ENCODE assay signal across 8 mouse cellular contexts in the genomic region with DNA sequence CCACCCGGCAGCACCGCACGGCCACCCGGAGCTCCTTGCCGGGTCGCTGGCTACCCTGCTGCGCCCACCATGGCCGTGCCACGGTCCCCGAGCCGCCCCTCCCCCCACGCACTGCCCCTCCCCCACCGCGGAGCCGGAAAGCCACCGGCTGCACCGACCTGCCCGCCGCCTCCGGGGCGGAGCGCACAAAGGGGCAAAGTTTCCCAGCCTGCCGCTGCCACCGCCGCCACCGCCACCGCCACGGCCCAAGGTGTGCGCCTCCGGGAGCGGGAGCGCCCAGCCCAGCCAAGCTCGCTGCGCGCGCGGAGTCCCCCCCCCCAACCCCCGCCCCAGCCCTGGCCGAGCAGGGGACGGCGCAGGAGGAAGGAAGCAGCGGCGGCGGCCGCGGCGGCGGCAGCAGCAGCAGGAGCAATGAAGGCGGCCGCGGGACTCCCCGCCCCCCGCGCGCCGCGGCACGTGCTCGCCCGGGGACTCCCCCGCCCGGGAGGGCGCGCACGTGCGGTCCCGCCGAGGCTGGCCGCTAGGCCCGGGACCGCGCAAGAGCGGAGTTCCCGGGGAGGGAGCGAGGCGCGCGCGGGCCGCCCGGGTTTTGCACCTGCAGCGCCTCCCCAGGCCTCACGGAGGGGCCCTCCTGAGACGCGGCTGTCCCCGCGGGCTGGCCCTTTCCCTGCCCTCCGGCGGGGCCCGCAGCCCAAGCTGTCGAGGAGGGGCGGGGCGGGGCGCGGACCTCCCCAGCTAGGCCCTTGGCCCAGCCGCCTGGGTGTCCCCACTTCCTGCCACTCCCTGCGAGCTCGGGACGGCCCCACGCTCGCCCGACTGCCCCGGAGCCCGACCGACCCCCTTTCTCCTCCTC. TPM values are rescaled to one million over a fixed set of nuclear protein-coding genes. Genes with fewer than 3 reads are reported as not detected.
DNase-seq lines count a peak whose midpoint lies in the region; ATAC-seq and TF ChIP-seq lines count a peak whose summit lies in the region.

No protein-coding gene starts in this region.

- no peaks in the 10 kb centered on the region for H3K36me3 ChIP-seq in embryonic facial prominence, embryonic 15.5 days
- 0 out of 2 replicates have a peak, but pooled peaks cover 7% of the 10 kb centered on the region for H3K36me3 ChIP-seq in heart, embryonic 12.5 days
- 0 out of 2 replicates have a peak, but pooled peaks cover 3% of the 10 kb centered on the region for H3K36me3 ChIP-seq in kidney, embryonic 15.5 days
- H3K36me3 ChIP-seq in lung, embryonic 15.5 days, result no peaks in the 10 kb centered on the region
- H3K36me3 ChIP-seq in neural tube, embryonic 15.5 days, result no peaks in the 10 kb centered on the region
- no peaks in the 10 kb centered on the region for H3K36me3 ChIP-seq in thymus, adult 2 months (ENCODE audit: control insufficient read depth, insufficient read depth, low read length)

- 0 out of 2 replicates have a peak, but pooled peaks have one; percentile 34 for TF ChIP-seq CTCF in thymus, adult 2 months (IDR thresholded peaks at IDR 0.05; ENCODE audit: borderline replicate concordance, control insufficient read depth, extremely low read depth, insufficient read depth, low read length, poor library complexity)

- peak; percentile 41; the same call in 1 of the 2 replicates for TF ChIP-seq POLR2A in thymus, adult 2 months (IDR thresholded peaks at IDR 0.05; ENCODE audit: control insufficient read depth, extremely low read depth, insufficient read depth, low read length, poor library complexity)

- no peaks in the 10 kb centered on the region for H3K9me3 ChIP-seq in embryonic facial prominence, embryonic 15.5 days (replicated peaks)
- no peaks in the 10 kb centered on the region for H3K9me3 ChIP-seq in heart, embryonic 12.5 days (replicated peaks)
- H3K9me3 ChIP-seq in kidney, embryonic 15.5 days (replicated peaks), result no peaks in the 10 kb centered on the region
- no peaks in the 10 kb centered on the region for H3K9me3 ChIP-seq in lung, embryonic 15.5 days
- no peaks in the 10 kb centered on the region for H3K9me3 ChIP-seq in neural tube, embryonic 15.5 days (replicated peaks)

- peak overlapping the region; percentile 82 for H3K4me3 ChIP-seq in embryonic facial prominence, embryonic 15.5 days (replicated peaks)
- H3K4me3 ChIP-seq in heart, embryonic 12.5 days, result peak overlapping the region; percentile 77
- H3K4me3 ChIP-seq in kidney, embryonic 15.5 days (replicated peaks), result peak overlapping the region; percentile 85
- peak overlapping the region; percentile 76 for H3K4me3 ChIP-seq in lung, embryonic 15.5 days
- peak overlapping the region; percentile 78 for H3K4me3 ChIP-seq in neural tube, embryonic 15.5 days (replicated peaks)
- H3K4me3 ChIP-seq in thymus, adult 2 months (ENCODE audit: control insufficient read depth, insufficient read depth, low read length), result peak overlapping the region; percentile 62

- DNase-seq in CD4-positive helper T cell, adult 2 months (ENCODE audit: low read depth, low spot score), result peak; percentile 89
- DNase-seq in adrenal gland, postnatal 14 days, result peak; percentile 90
- DNase-seq in thymus, adult 2 months, result peak; percentile 79

- under 1% methylated on average over 95 of the region's 105 CpGs for WGBS in embryonic facial prominence, embryonic 15.5 days
- WGBS in heart, embryonic 12.5 days, result under 1% methylated on average over 77 of the region's 105 CpGs
- under 1% methylated on average over 51 of the region's 105 CpGs for WGBS in kidney, embryonic 15.5 days
- WGBS in lung, embryonic 15.5 days, result 1% methylated on average over 79 of the region's 105 CpGs
- 0% methylated on average over 52 of the region's 105 CpGs for WGBS in neural tube, embryonic 15.5 days
- WGBS in thymus, adult 2 months, result under 1% methylated on average over 93 of the region's 105 CpGs

- H3K4me1 ChIP-seq in embryonic facial prominence, embryonic 15.5 days, result peaks cover 68% of the 10 kb centered on the region
- H3K4me1 ChIP-seq in heart, embryonic 12.5 days (replicated peaks), result peaks cover 74% of the 10 kb centered on the region
- H3K4me1 ChIP-seq in kidney, embryonic 15.5 days, result peaks cover 65% of the 10 kb centered on the region
- H3K4me1 ChIP-seq in lung, embryonic 15.5 days, result peaks cover 57% of the 10 kb centered on the region
- peaks cover 53% of the 10 kb centered on the region for H3K4me1 ChIP-seq in neural tube, embryonic 15.5 days
- H3K4me1 ChIP-seq in thymus, adult 2 months (replicated peaks; ENCODE audit: control insufficient read depth, insufficient read depth, low read length), result peaks cover 40% of the 10 kb centered on the region

- peak overlapping the region; percentile 90 for H3K27ac ChIP-seq in embryonic facial prominence, embryonic 15.5 days (replicated peaks)
- peak overlapping the region; percentile 91 for H3K27ac ChIP-seq in heart, embryonic 12.5 days (ENCODE audit: poor library complexity, severe bottlenecking)
- H3K27ac ChIP-seq in kidney, embryonic 15.5 days, result peak overlapping the region; percentile 96
- H3K27ac ChIP-seq in lung, embryonic 15.5 days, result peak overlapping the region; percentile 97
- H3K27ac ChIP-seq in neural tube, embryonic 15.5 days (replicated peaks), result peak overlapping the region; percentile 93
- peak overlapping the region; percentile 16; the same call in 1 of the 2 replicates for H3K27ac ChIP-seq in thymus, adult 2 months (ENCODE audit: control insufficient read depth, insufficient read depth, low read length)

- ATAC-seq in embryonic facial prominence, embryonic 15.5 days (ENCODE audit: insufficient number of reproducible peaks, low FRiP score, low TSS enrichment, low read depth), result peak; percentile 75
- peak; percentile 77 for ATAC-seq in heart, embryonic 12.5 days (ENCODE audit: insufficient number of reproducible peaks, low FRiP score)
- peak; percentile 77 for ATAC-seq in kidney, embryonic 15.5 days (replicated peaks; ENCODE audit: low FRiP score)
- ATAC-seq in lung, embryonic 15.5 days (ENCODE audit: borderline replicate concordance, extremely low read depth, low FRiP score, low TSS enrichment), result peak; percentile 77
- ATAC-seq in neural tube, embryonic 15.5 days (ENCODE audit: low FRiP score), result peak; percentile 79

- H3K4me2 ChIP-seq in embryonic facial prominence, embryonic 15.5 days (replicated peaks), result peak overlapping the region; percentile 92
- H3K4me2 ChIP-seq in heart, embryonic 12.5 days, result peak overlapping the region; percentile 79
- peak overlapping the region; percentile 87 for H3K4me2 ChIP-seq in kidney, embryonic 15.5 days
- H3K4me2 ChIP-seq in lung, embryonic 15.5 days, result peak overlapping the region; percentile 91
- H3K4me2 ChIP-seq in neural tube, embryonic 15.5 days, result peak overlapping the region; percentile 94

- H3K9ac ChIP-seq in embryonic facial prominence, embryonic 15.5 days, result peak overlapping the region; percentile 76
- peak overlapping the region; percentile 86 for H3K9ac ChIP-seq in heart, embryonic 12.5 days
- H3K9ac ChIP-seq in kidney, embryonic 15.5 days, result peak overlapping the region; percentile 82
- peak overlapping the region; percentile 89 for H3K9ac ChIP-seq in lung, embryonic 15.5 days
- H3K9ac ChIP-seq in neural tube, embryonic 15.5 days (replicated peaks), result peak overlapping the region; percentile 91

- no peaks in the 10 kb centered on the region for H3K27me3 ChIP-seq in embryonic facial prominence, embryonic 15.5 days
- no peaks in the 10 kb centered on the region for H3K27me3 ChIP-seq in heart, embryonic 12.5 days (replicated peaks)
- H3K27me3 ChIP-seq in kidney, embryonic 15.5 days, result no peaks in the 10 kb centered on the region
- no peaks in the 10 kb centered on the region for H3K27me3 ChIP-seq in lung, embryonic 15.5 days
- H3K27me3 ChIP-seq in neural tube, embryonic 15.5 days (replicated peaks), result no peaks in the 10 kb centered on the region
- H3K27me3 ChIP-seq in thymus, adult 2 months (ENCODE audit: control insufficient read depth, insufficient read depth, low read length), result no peaks in the 10 kb centered on the region

RNA-seq across cellular contexts. Expression of a gene that starts 2.5 kb away (rescaled TPM):
- total RNA-seq in adrenal gland, postnatal 14 days (2021), result 49.9 and 61.8 TPM in 2 replicates
- 63.1 and 66.1 TPM in 2 replicates for polyA plus RNA-seq in embryonic facial prominence, embryonic 15.5 days (2015; fragmentation: Nextera tagmentation; extraction: Ambion mirVana)
- 31.3 and 33.6 TPM in 2 replicates for polyA plus RNA-seq in heart, embryonic 12.5 days (2016; fragmentation: Nextera tagmentation; extraction: Ambion mirVana)
- 51.0 and 51.4 TPM in 2 replicates for polyA plus RNA-seq in kidney, embryonic 15.5 days (2015; fragmentation: Nextera tagmentation; extraction: Ambion mirVana)
- polyA plus RNA-seq in lung, embryonic 15.5 days (2015; fragmentation: Nextera tagmentation; extraction: Ambion mirVana), result 36.1 and 37.1 TPM in 2 replicates
- 57.9 and 58.9 TPM in 2 replicates for polyA plus RNA-seq in neural tube, embryonic 15.5 days (2015; fragmentation: Nextera tagmentation; extraction: Ambion mirVana)
- 32.6 and 43.3 TPM in 2 replicates for polyA plus RNA-seq in thymus, adult 2 months (2012; rRNA removed)

RNA-seq across cellular contexts. Expression of a gene that starts 50.4 kb away (rescaled TPM):
- 45.2 and 46.6 TPM in 2 replicates for total RNA-seq in adrenal gland, postnatal 14 days (2021)
- 81.0 and 90.4 TPM in 2 replicates for polyA plus RNA-seq in embryonic facial prominence, embryonic 15.5 days (2015; fragmentation: Nextera tagmentation; extraction: Ambion mirVana)
- polyA plus RNA-seq in heart, embryonic 12.5 days (2016; fragmentation: Nextera tagmentation; extraction: Ambion mirVana), result 46.5 and 52.5 TPM in 2 replicates
- polyA plus RNA-seq in kidney, embryonic 15.5 days (2015; fragmentation: Nextera tagmentation; extraction: Ambion mirVana), result 75.6 and 83.8 TPM in 2 replicates
- 78.5 and 80.3 TPM in 2 replicates for polyA plus RNA-seq in lung, embryonic 15.5 days (2015; fragmentation: Nextera tagmentation; extraction: Ambion mirVana)
- 74.3 and 74.4 TPM in 2 replicates for polyA plus RNA-seq in neural tube, embryonic 15.5 days (2015; fragmentation: Nextera tagmentation; extraction: Ambion mirVana)
- 52.1 and 65.4 TPM in 2 replicates for polyA plus RNA-seq in thymus, adult 2 months (2012; rRNA removed)

Comparison
In these comparisons a context has a peak if more than half of its experiments do, and no peak if none do; other contexts are left out.
1. Peak in every context shown above with its lines: DNase-seq, ATAC-seq, H3K4me3 ChIP-seq and H3K27ac ChIP-seq.
2. H3K27ac ChIP-seq: peak in every context shown above with its lines; median percentile 97 in lung, embryonic 15.5 days; 96 in kidney, embryonic 15.5 days; 93 in neural tube, embryonic 15.5 days; 91 in heart, embryonic 12.5 days; 90 in embryonic facial prominence, embryonic 15.5 days; 16 in thymus, adult 2 months.